In genomic region chr4:63742763-63743371, GRCm38 (mm10) we compare ENCODE assay signal across 1 mouse cellular context.
TF ChIP-seq lines count a peak whose summit lies in the region.

No protein-coding gene starts in this region.

TF ChIP-seq in myocyte, 11 proteins besides CTCF, POLR2A, EP300 and RAD21 (continued from another document):
- TF ChIP-seq TCF12 (IDR thresholded peaks at IDR 0.05; ENCODE audit: insufficient read depth, poor library complexity, severe bottlenecking) (no peak), USF1 (IDR thresholded peaks at IDR 0.05; ENCODE audit: low read depth) (no peak), MYOG (IDR thresholded peaks at IDR 0.05; ENCODE audit: control insufficient read depth in 1 of 3, insufficient read depth in 1 of 3, insufficient read length in 2 of 3, low read depth in 2 of 3) (no peak), MAX (IDR thresholded peaks at IDR 0.05; ENCODE audit: low read depth) (no peak), REST (IDR thresholded peaks at IDR 0.05; ENCODE audit: insufficient read depth, insufficient read length) (no peak)
